Mouse (Mus musculus): ENCODE measurements around the gene Sidt1.
A peak's percentile ranks its signal among the peaks of the same experiment; 100 is the strongest.

Gene Sidt1

GRCm38 (mm10) chr16:44332861-44333284 is at the start of gene Sidt1:
Gene Sidt1 (minus strand): TSS chr16:44333196.
- DNase-seq (ENCODE audit: low read depth, low spot score), result no peak

DNA sequence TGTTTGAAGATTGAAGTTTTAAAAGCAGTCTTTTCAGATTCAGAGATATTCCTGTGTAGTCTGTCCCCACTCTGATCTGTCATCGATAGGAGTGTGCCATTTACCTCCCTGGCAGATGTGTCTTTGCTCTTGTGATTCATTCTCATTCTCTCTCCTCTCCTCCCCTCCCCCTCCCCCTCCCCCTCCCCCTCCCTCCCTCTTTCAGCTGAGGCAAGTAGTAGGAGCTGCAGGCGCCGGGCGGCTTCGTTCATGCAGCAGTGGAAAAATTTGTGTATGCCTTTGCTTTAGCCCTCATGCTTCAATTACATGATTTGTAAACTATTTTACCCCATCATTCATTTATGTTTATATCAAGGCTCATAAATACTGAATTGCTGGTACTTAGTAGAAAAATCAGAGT is 48.6 kb upstream of the Sidt1 start:
- DNase-seq (ENCODE audit: low read depth, low spot score), result no peak

GRCm38 (mm10) chr16:44380006-44380405 is 47.0 kb upstream of the Sidt1 start:
- no peak for DNase-seq (ENCODE audit: low read depth, low spot score)

DNA sequence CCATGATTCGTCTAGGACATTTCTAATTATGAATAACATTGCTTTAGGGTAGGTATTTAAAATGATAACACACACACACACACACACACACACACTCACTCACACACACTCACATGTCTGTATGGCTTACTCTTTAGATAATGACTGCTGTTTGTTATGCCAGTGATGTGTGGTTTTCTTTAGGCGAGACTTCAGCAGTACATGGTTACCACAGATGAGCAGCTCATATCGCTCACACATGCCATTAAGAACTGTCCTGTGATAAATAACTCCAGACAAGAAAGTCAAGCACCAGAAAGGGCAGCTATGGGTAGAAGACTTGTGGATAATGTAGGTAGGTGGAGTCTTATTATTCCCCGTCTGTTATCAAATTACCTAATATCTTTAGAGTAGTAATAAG is 42.5 kb upstream of the Sidt1 start:
- DNase-seq (ENCODE audit: low read depth, low spot score), result no peak

GRCm38 (mm10) chr16:44365522-44365921 is 32.5 kb upstream of the Sidt1 start:
- no peak for DNase-seq (ENCODE audit: low read depth, low spot score)

GRCm38 (mm10) chr16:44361921-44362890 is 29.2 kb upstream of the Sidt1 start:
- DNase-seq (ENCODE audit: low read depth, low spot score), result peak; percentile 22

GRCm38 (mm10) chr16:44357571-44358268 is 24.7 kb upstream of the Sidt1 start:
- DNase-seq (ENCODE audit: low read depth, low spot score), result peak; percentile 58

GRCm38 (mm10) chr16:44356291-44356690 is 23.3 kb upstream of the Sidt1 start:
- no peak for DNase-seq (ENCODE audit: low read depth, low spot score)

- DNase-seq (ENCODE audit: low read depth, low spot score), result no peak
Measured at GRCm38 (mm10) chr16:44349801-44350397, 16.9 kb upstream of the Sidt1 start.

DNA sequence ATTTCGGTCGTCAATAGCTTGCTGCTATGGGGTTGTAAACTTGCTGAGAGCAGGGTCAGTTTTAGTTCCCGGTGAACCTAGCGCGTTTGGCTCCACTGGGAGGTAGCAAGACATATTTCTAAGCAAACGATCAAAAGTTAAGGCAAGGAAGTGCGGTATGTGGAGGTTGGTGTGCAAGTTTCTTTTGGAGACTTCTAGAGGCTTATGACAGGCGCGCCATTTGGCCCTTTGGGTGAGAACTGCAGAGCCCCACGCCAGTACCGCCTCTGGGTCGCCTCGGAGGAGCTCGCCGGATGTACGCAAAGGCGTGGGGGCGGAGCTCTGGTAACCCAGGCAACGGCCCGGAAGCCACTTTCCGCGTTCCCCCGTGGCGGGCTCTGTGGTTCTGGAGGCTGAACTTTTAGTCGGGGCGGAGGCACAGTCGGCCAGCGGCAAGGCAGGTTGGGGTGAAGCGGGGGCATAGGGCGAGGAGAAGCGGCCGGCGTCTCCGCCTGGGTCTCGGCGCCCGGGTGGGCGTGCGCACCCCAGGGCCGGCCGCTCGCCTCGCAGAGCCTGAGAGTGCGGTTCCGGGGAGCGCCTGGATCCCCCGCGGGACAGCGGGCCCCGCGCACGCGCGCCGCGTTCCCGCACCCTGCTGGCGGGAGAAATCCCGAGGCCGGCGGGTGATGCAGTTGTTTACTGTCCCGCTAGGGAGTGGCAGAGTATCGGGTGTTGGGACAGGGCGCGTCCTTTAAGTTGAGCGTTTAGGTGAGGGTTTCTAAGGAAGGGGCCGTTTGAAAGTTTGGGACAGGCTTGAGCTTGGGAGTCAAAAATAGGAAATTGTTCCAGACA is 14.3 kb upstream of the Sidt1 start, which contains the start of gene Spice1:
Gene Spice1 (plus strand): TSS at position 51 of the 831 bp plus-strand sequence.
- peak; percentile 89 for DNase-seq (ENCODE audit: low read depth, low spot score)

- DNase-seq (ENCODE audit: low read depth, low spot score), result no peak
Measured at GRCm38 (mm10) chr16:44337541-44337940, 4.5 kb upstream of the Sidt1 start.

- DNase-seq (ENCODE audit: low read depth, low spot score), result no peak
Measured at GRCm38 (mm10) chr16:44331995-44332860, 768 bp downstream of the Sidt1 start.

DNA sequence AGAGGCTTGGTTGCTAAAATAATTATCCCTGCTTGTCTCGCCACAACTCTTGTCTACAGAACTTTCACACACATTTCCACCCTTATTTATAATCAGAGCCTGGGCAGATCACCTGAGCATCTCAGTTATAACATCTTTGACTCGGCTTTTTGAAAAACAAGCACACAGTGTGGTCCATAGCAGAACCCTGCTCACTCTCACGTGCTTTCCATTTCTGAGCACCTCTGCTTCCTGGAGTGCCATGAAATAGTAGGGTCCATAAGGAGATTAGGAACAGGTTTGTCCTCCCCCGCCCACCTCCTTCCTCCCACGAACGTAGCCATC is 1.4 kb downstream of the Sidt1 start:
- DNase-seq (ENCODE audit: low read depth, low spot score), result no peak

- DNase-seq (ENCODE audit: low read depth, low spot score), result no peak
Measured at GRCm38 (mm10) chr16:44331154-44331553, 1.8 kb downstream of the Sidt1 start.

- no peak for DNase-seq (ENCODE audit: low read depth, low spot score)
Measured at GRCm38 (mm10) chr16:44330657-44331056, 2.3 kb downstream of the Sidt1 start.

- DNase-seq (ENCODE audit: low read depth, low spot score), result no peak
Measured at GRCm38 (mm10) chr16:44328644-44329043, 4.4 kb downstream of the Sidt1 start.

- DNase-seq (ENCODE audit: low read depth, low spot score), result no peak
Measured at GRCm38 (mm10) chr16:44320232-44320631, 12.8 kb downstream of the Sidt1 start.

GRCm38 (mm10) chr16:44316350-44316749 is 16.6 kb downstream of the Sidt1 start:
- no peak for DNase-seq (ENCODE audit: low read depth, low spot score)

GRCm38 (mm10) chr16:44313422-44313821 is 19.6 kb downstream of the Sidt1 start:
- no peak for DNase-seq (ENCODE audit: low read depth, low spot score)

DNA sequence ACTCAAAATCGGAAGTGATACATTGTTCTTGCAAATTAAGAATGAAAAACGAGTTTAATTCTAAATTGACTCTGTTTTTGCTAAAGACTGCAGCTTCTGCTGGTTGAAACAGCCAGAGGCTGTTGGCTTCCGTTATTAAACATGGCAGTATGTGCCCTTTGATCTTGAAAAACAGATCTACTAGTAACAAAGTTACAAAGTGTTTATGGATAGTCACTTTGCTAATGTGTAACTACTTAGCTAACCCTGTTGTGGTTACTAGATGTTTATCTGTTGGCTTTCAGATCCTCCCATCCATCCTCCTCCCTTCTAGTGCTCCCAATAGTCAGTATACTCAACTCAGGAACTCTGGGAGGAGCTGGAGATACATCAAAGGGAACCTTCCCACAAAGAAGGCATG is 27.4 kb downstream of the Sidt1 start:
- DNase-seq (ENCODE audit: low read depth, low spot score), result no peak
